Mouse (Mus musculus) brain, adult 2 months (tissue): ENCODE data around the gene Timm23.
"Not testable (repeated sequence)": the region's sequence is repeated elsewhere in the genome, so short reads cannot be mapped to it uniquely, and the experiment has no call there.

Experiments used
- DNase-seq: peaks from one replicate; pipeline ENCODE4 v3.0.0; 2011; ENCODE audit warnings: low read depth, low spot score

The Timm23 gene

GRCm38 (mm10) chr14:32201791-32202451 is at the start of gene Timm23, which contains the start of gene Parg:
Timm23 (minus strand) TSS chr14:32201898.
Parg (plus strand) TSS chr14:32201949.
- peak; percentile 96 for DNase-seq

GRCm38 (mm10) chr14:32249616-32250015 is 47.9 kb upstream of the Timm23 start:
- DNase-seq, result no peak

- no peak for DNase-seq
Measured at GRCm38 (mm10) chr14:32246019-32246418, 44.3 kb upstream of the Timm23 start.

- peak; percentile 56 for DNase-seq
Measured at GRCm38 (mm10) chr14:32242401-32242800, 40.7 kb upstream of the Timm23 start.

- DNase-seq, result peak; percentile 71
Measured at GRCm38 (mm10) chr14:32228996-32229395, 27.3 kb upstream of the Timm23 start.

- peak; percentile 12 for DNase-seq
Measured at GRCm38 (mm10) chr14:32226601-32227000, 24.9 kb upstream of the Timm23 start.

GRCm38 (mm10) chr14:32201354-32201753 is 344 bp downstream of the Timm23 start:
- DNase-seq, result peak; percentile 18

GRCm38 (mm10) chr14:32193557-32193956 is 8.1 kb downstream of the Timm23 start:
- DNase-seq, result peak; percentile 11

GRCm38 (mm10) chr14:32192437-32192836 is 9.3 kb downstream of the Timm23 start:
- peak; percentile 78 for DNase-seq

GRCm38 (mm10) chr14:32191926-32192325 is 9.8 kb downstream of the Timm23 start:
- DNase-seq, result no peak

GRCm38 (mm10) chr14:32190627-32191391 is 10.9 kb downstream of the Timm23 start:
- DNase-seq, result no peak

- DNase-seq, result no peak
Measured at GRCm38 (mm10) chr14:32183846-32184245, 17.9 kb downstream of the Timm23 start.

GRCm38 (mm10) chr14:32180861-32181260 is 20.8 kb downstream of the Timm23 start:
- DNase-seq, result no peak

- DNase-seq, result no peak
Measured at GRCm38 (mm10) chr14:32179393-32180195, 22.1 kb downstream of the Timm23 start.

GRCm38 (mm10) chr14:32176590-32176989 is 25.1 kb downstream of the Timm23 start:
- DNase-seq, result not testable (repeated sequence)

GRCm38 (mm10) chr14:32175310-32175709 is 26.4 kb downstream of the Timm23 start:
- peak; percentile 35 for DNase-seq

- DNase-seq, result peak; percentile 22
Measured at GRCm38 (mm10) chr14:32170137-32170536, 31.6 kb downstream of the Timm23 start.

- no peak for DNase-seq
Measured at GRCm38 (mm10) chr14:32168653-32169231, 33.0 kb downstream of the Timm23 start.

- DNase-seq, result no peak
Measured at GRCm38 (mm10) chr14:32167326-32167725, 34.4 kb downstream of the Timm23 start.

- no peak for DNase-seq
Measured at GRCm38 (mm10) chr14:32166840-32167239, 34.9 kb downstream of the Timm23 start.

- no peak for DNase-seq
Measured at GRCm38 (mm10) chr14:32166062-32166441, 35.6 kb downstream of the Timm23 start.
